Mouse (Mus musculus) spleen, postnatal 4 days (tissue): Measurements from ENCODE around the gene Rnf217.

Experiments used
- DNase-seq, 2 experiments: peaks; one replicate each; pipeline ENCODE4 v3.0.0; 2022; ENCODE audit warnings: low spot score in 2 of 2

Rnf217 gene

DNA sequence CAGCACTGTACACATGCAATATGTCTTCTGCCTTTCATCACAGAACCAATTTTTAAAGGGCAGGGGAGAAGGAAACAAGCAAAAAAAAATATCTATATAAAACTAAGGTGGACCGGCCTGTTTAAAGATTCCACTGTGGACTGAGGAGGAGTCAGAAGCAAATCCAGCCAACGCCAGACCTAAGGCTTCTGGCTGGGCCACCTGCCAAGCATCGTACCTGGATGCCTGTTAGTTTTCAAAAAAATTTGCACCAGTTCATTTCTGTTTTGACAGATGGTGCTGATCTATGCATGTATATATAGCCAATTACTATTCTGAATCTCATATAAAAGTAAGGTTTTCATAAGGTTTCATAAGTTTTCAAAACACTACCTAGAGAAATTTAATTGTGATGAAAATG is 113.2 kb downstream of the Rnf217 start:
- DNase-seq = no peak

DNA sequence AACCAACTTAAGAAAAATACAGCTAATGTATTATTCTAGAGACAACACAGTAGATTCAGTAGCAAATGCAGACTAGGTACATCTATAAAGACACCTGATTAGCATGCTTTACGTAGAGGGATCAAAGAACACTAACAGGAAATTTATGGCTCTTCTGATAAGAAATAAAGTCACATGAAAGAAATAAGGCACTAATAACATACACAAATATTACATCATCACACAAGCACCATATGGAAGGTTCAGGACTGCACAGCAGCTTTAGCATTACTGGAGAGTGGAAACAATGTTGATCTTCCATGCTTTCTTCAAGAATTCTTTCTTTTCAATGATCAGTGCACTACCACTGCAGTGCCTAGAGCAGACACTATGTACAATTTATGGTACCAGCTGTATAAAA is 114.7 kb downstream of the Rnf217 start:
- no peak for DNase-seq

DNA sequence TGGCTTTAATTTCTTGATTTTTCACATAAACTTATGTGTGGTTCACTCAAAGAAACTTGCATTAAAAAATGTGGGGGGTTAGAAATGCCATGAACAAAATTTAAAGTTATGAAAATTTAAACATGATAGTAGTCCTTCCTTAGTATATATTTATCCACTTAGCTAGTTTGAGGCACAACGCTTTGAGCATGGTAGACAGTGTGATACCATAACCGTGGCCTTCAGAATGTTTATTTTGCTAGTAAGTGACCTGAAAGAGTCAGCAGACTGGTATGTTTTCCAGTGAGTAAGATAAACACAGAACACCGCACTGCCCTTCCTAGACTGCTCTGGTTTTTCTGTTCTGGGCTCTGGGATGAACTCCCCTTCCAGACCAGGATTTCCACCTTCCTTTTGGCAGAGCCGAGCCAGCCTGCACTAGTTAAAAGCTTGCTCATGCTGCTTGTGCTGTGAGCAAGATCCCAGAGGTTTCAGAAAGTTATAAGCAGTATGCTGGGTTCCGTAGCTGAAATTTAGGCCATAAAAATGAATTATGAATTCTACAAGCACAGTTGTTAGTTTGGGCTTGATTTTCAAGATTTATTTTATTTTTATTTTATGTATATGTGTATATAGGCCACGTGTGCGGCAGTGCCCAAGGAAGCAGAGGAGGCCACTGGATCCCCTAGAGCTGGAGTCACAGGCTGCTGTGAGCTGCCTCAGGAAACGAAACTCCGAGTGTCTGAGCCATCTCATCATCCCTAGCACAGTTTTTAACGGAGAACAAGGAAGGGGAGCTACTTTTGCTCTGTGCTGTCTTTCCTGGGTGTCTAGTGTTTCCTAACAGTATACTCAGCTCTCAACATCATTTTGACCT is 141.7 kb downstream of the Rnf217 start:
- no peak for DNase-seq

DNA sequence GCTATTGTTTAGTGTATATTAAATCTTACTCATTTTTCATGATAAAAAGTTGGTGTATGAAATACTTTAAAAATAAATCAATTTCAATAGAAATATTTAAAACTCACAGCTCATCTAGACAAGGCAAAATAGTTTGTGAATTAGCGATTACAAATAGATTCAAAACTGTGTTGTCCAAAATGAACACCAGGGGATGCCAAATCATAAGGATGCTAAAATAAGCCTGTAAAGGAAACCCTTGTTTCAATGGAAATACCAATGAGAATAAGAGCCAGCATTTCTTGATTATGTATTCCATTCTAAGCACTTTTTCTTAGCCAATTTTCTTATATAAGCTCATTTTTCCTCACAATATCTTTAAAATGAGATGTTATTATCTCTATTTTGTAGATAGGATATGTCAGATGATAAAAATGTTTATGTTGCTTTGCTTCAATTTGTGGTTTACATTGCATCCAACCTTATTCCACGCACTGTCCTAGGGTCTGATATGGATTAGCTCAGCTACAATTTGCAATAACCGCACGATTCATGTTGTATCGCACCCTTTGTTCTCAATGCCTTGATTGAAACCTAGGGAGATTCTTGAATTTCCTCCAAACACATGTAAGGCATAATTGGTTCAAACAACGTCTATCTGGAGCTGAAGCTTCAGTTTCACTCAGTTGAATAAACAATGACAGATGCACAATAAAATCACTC is 143.0 kb downstream of the Rnf217 start:
- no peak for DNase-seq

DNA sequence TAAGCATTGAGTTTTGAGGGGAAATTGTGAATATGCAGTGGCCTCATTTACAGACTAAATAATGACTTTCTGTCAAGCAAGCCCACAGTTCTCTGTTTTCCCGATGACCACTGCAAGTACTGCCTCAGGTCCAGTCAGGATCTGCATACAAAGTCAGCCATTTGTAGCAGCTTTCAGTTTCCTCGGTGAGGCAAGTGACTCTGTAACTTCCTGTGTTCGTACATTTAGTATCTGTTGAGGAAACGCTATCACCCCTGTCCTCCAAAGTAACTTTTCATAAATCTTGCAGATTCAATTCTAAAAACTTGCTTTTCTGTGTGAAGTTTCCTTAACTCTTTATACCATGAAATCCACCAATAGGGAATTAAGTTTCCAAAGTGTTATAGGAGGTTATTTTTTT is 143.6 kb downstream of the Rnf217 start:
- DNase-seq = no peak

DNA sequence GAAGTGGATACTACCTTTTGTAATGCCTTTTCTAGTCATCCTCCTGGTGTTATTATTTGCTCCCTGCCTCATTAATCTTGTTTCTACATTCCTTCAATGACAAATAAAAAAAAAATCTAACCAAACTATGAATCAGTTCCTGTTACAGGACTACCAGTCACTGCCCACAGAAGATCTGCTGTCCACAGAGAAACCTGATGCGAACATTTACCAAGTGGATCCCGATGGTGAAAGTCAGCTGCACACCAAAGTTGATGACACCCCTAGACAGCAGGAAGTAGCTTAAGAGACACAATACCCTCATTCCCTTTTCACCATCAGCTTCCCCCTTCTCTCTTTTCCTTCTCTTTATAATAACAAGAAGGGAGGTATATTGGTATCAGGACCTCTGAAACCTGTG is 145.9 kb downstream of the Rnf217 start:
- no peak for DNase-seq

DNA sequence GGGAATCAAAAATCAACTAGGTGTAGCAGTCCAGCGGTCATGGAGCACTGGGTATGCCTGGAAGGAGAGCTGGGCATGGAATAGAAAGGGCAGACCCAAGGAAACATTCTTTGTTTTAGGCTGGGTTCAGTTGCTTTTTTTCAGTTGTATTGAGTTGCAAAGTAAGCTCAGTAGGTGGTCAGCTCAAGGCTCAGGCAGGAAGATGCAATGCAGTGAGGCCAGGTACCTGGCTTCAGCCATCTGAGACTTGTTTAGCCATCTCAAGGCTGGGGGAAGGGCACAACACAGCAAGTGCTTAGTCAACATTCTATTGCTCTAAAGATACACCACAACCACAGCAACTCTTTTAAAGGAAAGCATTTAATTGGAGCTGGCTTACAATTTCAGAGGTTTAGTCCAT is 152.2 kb downstream of the Rnf217 start:
- no peak for DNase-seq

DNA sequence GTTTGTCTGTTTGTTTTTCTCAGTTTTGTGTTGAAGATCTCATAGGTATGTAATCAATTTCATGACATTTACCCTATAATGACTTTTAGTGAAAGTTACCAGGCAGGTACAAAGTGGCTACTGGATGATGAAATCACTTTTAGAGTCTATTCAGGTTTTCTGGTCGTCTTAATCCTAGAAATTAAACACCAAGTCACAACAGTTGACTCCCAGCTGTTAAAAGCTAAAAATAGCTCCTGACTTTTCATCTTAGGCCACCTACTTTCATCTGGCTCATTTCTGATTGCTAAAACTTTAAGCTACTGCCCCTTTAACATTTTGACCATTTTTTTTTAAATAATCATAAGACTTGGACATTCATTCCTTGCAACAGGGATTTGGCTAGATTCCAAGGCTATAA is 161.9 kb downstream of the Rnf217 start:
- DNase-seq = no peak

DNA sequence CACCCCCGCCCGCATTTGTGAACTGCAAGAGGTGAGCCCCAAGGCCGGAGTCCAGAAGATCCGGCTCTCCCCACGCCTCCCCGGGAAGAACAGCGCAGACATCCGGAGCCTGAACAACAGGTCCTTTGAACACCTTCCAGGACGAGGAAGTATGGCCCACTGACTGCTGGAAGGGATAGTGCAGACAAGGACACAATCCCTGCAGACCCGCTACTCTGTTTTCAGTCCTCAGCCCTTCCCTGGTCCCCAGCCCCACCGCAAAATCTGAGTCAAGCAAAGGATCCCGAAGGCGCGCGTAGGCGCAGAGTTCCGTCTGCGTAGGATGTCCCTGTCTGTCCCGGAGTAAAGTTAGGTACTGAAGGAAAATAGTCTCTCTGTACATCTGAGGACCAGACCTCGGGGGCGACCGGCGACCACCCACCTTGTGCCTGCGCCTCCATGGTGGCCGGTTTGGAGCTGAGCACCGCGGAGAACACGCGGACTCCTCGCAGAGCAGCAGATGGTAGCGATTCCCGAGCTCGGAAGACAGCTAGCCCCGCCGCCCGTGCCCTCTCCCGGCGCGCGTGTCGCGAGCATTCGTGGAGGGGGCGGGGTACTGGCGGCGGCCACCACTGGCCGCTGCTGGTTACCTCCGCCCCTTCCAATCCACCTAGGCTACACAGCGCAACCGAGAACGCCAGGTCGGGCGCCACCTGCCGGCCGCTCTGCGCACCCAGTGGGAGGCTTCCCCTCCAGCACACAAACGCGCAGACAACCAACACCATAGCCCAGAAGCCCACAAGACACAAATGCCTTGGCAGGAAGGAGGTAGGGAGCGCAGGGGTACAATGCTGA is 163.5 kb downstream of the Rnf217 start, which contains the start of gene Tpd52l1:
TSS of gene Tpd52l1 (minus strand) at position 668 of the 834 bp plus-strand sequence.
- peak; percentile 45 to 80 for DNase-seq

DNA sequence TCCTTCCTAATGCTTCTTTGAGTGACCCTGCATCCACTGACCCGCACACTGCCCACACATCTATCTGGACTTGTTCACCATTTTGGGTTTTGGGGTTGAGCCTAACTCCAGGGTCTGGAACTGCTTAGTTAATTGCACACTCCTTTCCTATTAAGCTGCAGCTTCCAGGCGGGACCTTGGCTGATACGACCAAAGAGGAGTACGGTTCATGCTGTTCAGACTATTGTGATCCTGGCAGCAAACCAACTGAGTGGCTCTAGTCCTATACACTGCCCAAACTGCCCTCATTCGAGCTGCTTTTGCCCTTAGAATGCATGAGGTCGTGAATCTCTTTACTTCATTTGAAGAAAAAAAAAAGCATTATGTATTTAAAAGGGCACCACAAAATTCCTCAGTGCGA is 164.8 kb downstream of the Rnf217 start:
- DNase-seq = no peak
